Mouse (Mus musculus): ENCODE results near the gene Tmem104. TPM values are rescaled to one million over a fixed set of nuclear protein-coding genes. Genes with fewer than 3 reads are reported as not detected.

Tmem104 gene
- polyA plus RNA-seq, 1 experiment from 2014 or later, result 9.7 TPM

GRCm38 (mm10) chr11:115274178-115274577 is 86.9 kb downstream of the Tmem104 start:
- Histone ChIP-seq H3K27ac (ENCODE audit: low read length) (no peak overlapping the region), H3K4me1 (ENCODE audit: control insufficient read depth, insufficient read depth, low read length) (peaks cover 11% of the 10 kb centered on the region; the same call in 1 of the 2 replicates), H3K9ac (ENCODE audit: low read length) (no peak overlapping the region), H3K9me3 (replicated peaks; ENCODE audit: control insufficient read depth, low read length) (no peaks in the 10 kb centered on the region), H3K36me3 (ENCODE audit: control insufficient read depth, insufficient read depth, low read length) (no peaks in the 10 kb centered on the region), H3K4me3 (replicated peaks; ENCODE audit: low read length) (no peak overlapping the region), H3K4me2 (ENCODE audit: low read depth, low read length) (no peak overlapping the region), H3K27me3 (ENCODE audit: control insufficient read depth, insufficient read depth, low read length) (peaks cover 2% of the 10 kb centered on the region; the same call in 1 of the 2 replicates)
- 90% methylated on average over 7 of the region's 7 CpGs for WGBS
- no peak for ATAC-seq (ENCODE audit: insufficient read depth, low FRiP score)

GRCm38 (mm10) chr11:115274771-115275170 is 87.5 kb downstream of the Tmem104 start:
- peaks cover 11% of the 10 kb centered on the region; the same call in 1 of the 2 replicates for H3K4me1 ChIP-seq (ENCODE audit: control insufficient read depth, insufficient read depth, low read length)
- ATAC-seq (ENCODE audit: insufficient read depth, low FRiP score), result no peak
- 83% methylated on average over 6 of the region's 6 CpGs for WGBS
- no peak overlapping the region for H3K4me3 ChIP-seq (replicated peaks; ENCODE audit: low read length)
- no peaks in the 10 kb centered on the region; the same call in 1 of the 2 replicates for H3K27me3 ChIP-seq (ENCODE audit: control insufficient read depth, insufficient read depth, low read length)
- no peak overlapping the region for H3K4me2 ChIP-seq (ENCODE audit: low read depth, low read length)
- no peak overlapping the region for H3K27ac ChIP-seq (ENCODE audit: low read length)
- H3K36me3 ChIP-seq (ENCODE audit: control insufficient read depth, insufficient read depth, low read length), result no peaks in the 10 kb centered on the region
- no peak overlapping the region for H3K9ac ChIP-seq (ENCODE audit: low read length)
- H3K9me3 ChIP-seq (replicated peaks; ENCODE audit: control insufficient read depth, low read length), result no peaks in the 10 kb centered on the region

- Histone ChIP-seq H3K9ac (ENCODE audit: low read length) (no peak overlapping the region), H3K4me1 (ENCODE audit: control insufficient read depth, insufficient read depth, low read length) (peaks cover 8% of the 10 kb centered on the region; the same call in 1 of the 2 replicates), H3K9me3 (replicated peaks; ENCODE audit: control insufficient read depth, low read length) (no peaks in the 10 kb centered on the region), H3K36me3 (ENCODE audit: control insufficient read depth, insufficient read depth, low read length) (no peaks in the 10 kb centered on the region), H3K27ac (ENCODE audit: low read length) (no peak overlapping the region), H3K4me3 (replicated peaks; ENCODE audit: low read length) (no peak overlapping the region), H3K4me2 (ENCODE audit: low read depth, low read length) (no peak overlapping the region; the same call in 1 of the 2 replicates), H3K27me3 (ENCODE audit: control insufficient read depth, insufficient read depth, low read length) (no peaks in the 10 kb centered on the region)
- no peak for ATAC-seq (ENCODE audit: insufficient read depth, low FRiP score)
- 69% methylated on average over 6 of the region's 6 CpGs for WGBS
These were observed 88.2 kb downstream of the Tmem104 start for GRCm38 (mm10) chr11:115275509-115275908.

- H3K9ac ChIP-seq (ENCODE audit: low read length), result peak overlapping the region; percentile 81
- peak overlapping the region; percentile 48 for H3K4me3 ChIP-seq (replicated peaks; ENCODE audit: low read length)
- peak overlapping the region; percentile 85 for H3K4me2 ChIP-seq (ENCODE audit: low read depth, low read length)
- 61% methylated on average over 3 of the region's 3 CpGs for WGBS
- peaks cover 8% of the 10 kb centered on the region; the same call in 1 of the 2 replicates for H3K4me1 ChIP-seq (ENCODE audit: control insufficient read depth, insufficient read depth, low read length)
- no peaks in the 10 kb centered on the region for H3K36me3 ChIP-seq (ENCODE audit: control insufficient read depth, insufficient read depth, low read length)
- ATAC-seq (ENCODE audit: insufficient read depth, low FRiP score), result no peak
- H3K27ac ChIP-seq (ENCODE audit: low read length), result no peak overlapping the region
- H3K9me3 ChIP-seq (replicated peaks; ENCODE audit: control insufficient read depth, low read length), result no peaks in the 10 kb centered on the region
- H3K27me3 ChIP-seq (ENCODE audit: control insufficient read depth, insufficient read depth, low read length), result no peaks in the 10 kb centered on the region
These were observed 88.7 kb downstream of the Tmem104 start for GRCm38 (mm10) chr11:115275954-115276353.

GRCm38 (mm10) chr11:115276780-115277603 is 89.7 kb downstream of the Tmem104 start, which contains the start of gene Fdxr:
Gene Fdxr, minus strand, starts transcription at chr11:115277050.
- no peaks in the 10 kb centered on the region for H3K27me3 ChIP-seq (ENCODE audit: control insufficient read depth, insufficient read depth, low read length)
- peak within 1 kb of the TSS; percentile 81 for H3K9ac ChIP-seq (ENCODE audit: low read length)
- WGBS, result under 1% methylated on average over 42 of the region's 42 CpGs
- H3K4me1 ChIP-seq (ENCODE audit: control insufficient read depth, insufficient read depth, low read length), result peaks cover 8% of the 10 kb centered on the region; the same call in 1 of the 2 replicates
- peak within 1 kb of the TSS; percentile 85 for H3K4me2 ChIP-seq (ENCODE audit: low read depth, low read length)
- no peaks in the 10 kb centered on the region for H3K36me3 ChIP-seq (ENCODE audit: control insufficient read depth, insufficient read depth, low read length)
- H3K9me3 ChIP-seq (replicated peaks; ENCODE audit: control insufficient read depth, low read length), result no peaks in the 10 kb centered on the region
- peak; percentile 96 for ATAC-seq (ENCODE audit: insufficient read depth, low FRiP score)
- peak within 1 kb of the TSS; percentile 48 for H3K4me3 ChIP-seq (replicated peaks; ENCODE audit: low read length)
- H3K27ac ChIP-seq (ENCODE audit: low read length), result peak within 1 kb of the TSS; percentile 86

GRCm38 (mm10) chr11:115277604-115277975 is 90.3 kb downstream of the Tmem104 start:
- WGBS, result 21% methylated on average over 7 of the region's 7 CpGs
- Histone ChIP-seq H3K27ac (ENCODE audit: low read length) (peak overlapping the region; percentile 64), H3K27me3 (ENCODE audit: control insufficient read depth, insufficient read depth, low read length) (no peaks in the 10 kb centered on the region), H3K4me3 (replicated peaks; ENCODE audit: low read length) (peak overlapping the region; percentile 48), H3K9ac (ENCODE audit: low read length) (peak overlapping the region; percentile 53), H3K9me3 (replicated peaks; ENCODE audit: control insufficient read depth, low read length) (no peaks in the 10 kb centered on the region), H3K4me2 (ENCODE audit: low read depth, low read length) (peak overlapping the region; percentile 51), H3K36me3 (ENCODE audit: control insufficient read depth, insufficient read depth, low read length) (no peaks in the 10 kb centered on the region), H3K4me1 (ENCODE audit: control insufficient read depth, insufficient read depth, low read length) (peaks cover 8% of the 10 kb centered on the region; the same call in 1 of the 2 replicates)
- no peak for ATAC-seq (ENCODE audit: insufficient read depth, low FRiP score)

GRCm38 (mm10) chr11:115278176-115278575 is 90.9 kb downstream of the Tmem104 start:
- no peak for ATAC-seq (ENCODE audit: insufficient read depth, low FRiP score)
- H3K4me1 ChIP-seq (ENCODE audit: control insufficient read depth, insufficient read depth, low read length), result peaks cover 8% of the 10 kb centered on the region; the same call in 1 of the 2 replicates
- H3K4me3 ChIP-seq (replicated peaks; ENCODE audit: low read length), result no peak overlapping the region
- no peak overlapping the region for H3K9ac ChIP-seq (ENCODE audit: low read length)
- H3K27ac ChIP-seq (ENCODE audit: low read length), result no peak overlapping the region
- no peaks in the 10 kb centered on the region for H3K27me3 ChIP-seq (ENCODE audit: control insufficient read depth, insufficient read depth, low read length)
- 72% methylated on average over 6 of the region's 6 CpGs for WGBS
- H3K36me3 ChIP-seq (ENCODE audit: control insufficient read depth, insufficient read depth, low read length), result no peaks in the 10 kb centered on the region
- H3K4me2 ChIP-seq (ENCODE audit: low read depth, low read length), result peak overlapping the region; percentile 51
- no peaks in the 10 kb centered on the region for H3K9me3 ChIP-seq (replicated peaks; ENCODE audit: control insufficient read depth, low read length)

GRCm38 (mm10) chr11:115279726-115280125 is 92.4 kb downstream of the Tmem104 start:
- Histone ChIP-seq H3K27ac (ENCODE audit: low read length) (no peak overlapping the region), H3K4me3 (replicated peaks; ENCODE audit: low read length) (no peak overlapping the region), H3K9me3 (replicated peaks; ENCODE audit: control insufficient read depth, low read length) (no peaks in the 10 kb centered on the region), H3K4me1 (ENCODE audit: control insufficient read depth, insufficient read depth, low read length) (peaks cover 8% of the 10 kb centered on the region; the same call in 1 of the 2 replicates), H3K36me3 (ENCODE audit: control insufficient read depth, insufficient read depth, low read length) (no peaks in the 10 kb centered on the region), H3K27me3 (ENCODE audit: control insufficient read depth, insufficient read depth, low read length) (no peaks in the 10 kb centered on the region), H3K9ac (ENCODE audit: low read length) (no peak overlapping the region), H3K4me2 (ENCODE audit: low read depth, low read length) (no peak overlapping the region)
- 59% methylated on average over 1 of the region's 1 CpGs for WGBS
- ATAC-seq (ENCODE audit: insufficient read depth, low FRiP score), result no peak

GRCm38 (mm10) chr11:115282295-115282694 is 95.0 kb downstream of the Tmem104 start:
- Histone ChIP-seq H3K4me1 (ENCODE audit: control insufficient read depth, insufficient read depth, low read length) (no peaks in the 10 kb centered on the region), H3K36me3 (ENCODE audit: control insufficient read depth, insufficient read depth, low read length) (no peaks in the 10 kb centered on the region), H3K4me2 (ENCODE audit: low read depth, low read length) (no peak overlapping the region), H3K27me3 (ENCODE audit: control insufficient read depth, insufficient read depth, low read length) (no peaks in the 10 kb centered on the region), H3K9me3 (replicated peaks; ENCODE audit: control insufficient read depth, low read length) (no peaks in the 10 kb centered on the region), H3K27ac (ENCODE audit: low read length) (no peak overlapping the region), H3K9ac (ENCODE audit: low read length) (no peak overlapping the region), H3K4me3 (replicated peaks; ENCODE audit: low read length) (no peak overlapping the region)
- 76% methylated on average over 8 of the region's 8 CpGs for WGBS
- ATAC-seq (ENCODE audit: insufficient read depth, low FRiP score), result no peak

Data from stomach, embryonic 16.5 days (tissue).